Mouse (Mus musculus) bone marrow, adult 2 months (tissue): ENCODE results near the gene Ksr2. TPM values are rescaled to one million over a fixed set of nuclear protein-coding genes. Genes with fewer than 3 reads are reported as not detected.

Source experiments
- H3K27ac ChIP-seq: fragments of 200-500 bp; 2 replicates; pipeline ENCODE4 v1.5.1; 2012; ENCODE audit warnings: low read depth, mild to moderate bottlenecking, control low read depth, inconsistent platforms, low read length; ENCODE audit not compliant: control insufficient read depth, poor library complexity, insufficient read depth
- H3K4me1 ChIP-seq: fragments of 200-500 bp; 2 replicates; pipeline ENCODE4 v1.6.1; 2011; ENCODE audit warnings: low read length; ENCODE audit not compliant: control insufficient read depth, insufficient read depth
- H3K4me3 ChIP-seq: fragments of 200-500 bp; replicated peaks from 2 replicates; pipeline ENCODE3; 2011; ENCODE audit warnings: mild to moderate bottlenecking, low read depth, low read length, control low read depth; ENCODE audit not compliant: control insufficient read depth
- CTCF ChIP-seq: fragments of 200-500 bp; IDR thresholded peaks from 2 replicates; pipeline ENCODE4 v1.5.1; 2011; ENCODE audit warnings: low read length, control low read depth; ENCODE audit not compliant: control insufficient read depth, insufficient read depth
- POLR2A ChIP-seq: fragments of 200-500 bp; IDR thresholded peaks from 2 replicates; pipeline ENCODE4 v1.6.1; 2011; ENCODE audit warnings: low read depth, mild to moderate bottlenecking, control low read depth, low read length, borderline replicate concordance; ENCODE audit not compliant: control insufficient read depth
- WGBS: fragments of 180-500 bp; shearing (Covaris S2); methylation state at CpG from one replicate; pipeline ENCODE4 v1.1.7; 2018; 5-methylcytosine and 5-hydroxymethylcytosine counted together
- polyA plus RNA-seq: library from polyadenylated mRNA; stranded (reverse); fragments of >200 nt; gene quantifications from 2 replicates; pipeline ENCODE4 v1.2.4, GENCODE M21; 2011; ENCODE audit warnings: low replicate concordance; ENCODE audit not compliant: missing spikeins, insufficient read depth, insufficient read length

The Ksr2 gene
- polyA plus RNA-seq, 1 experiment = not detected

- 28% methylated on average over 7 of the region's 7 CpGs for WGBS
- H3K27ac ChIP-seq = no peak overlapping the region
- H3K4me1 ChIP-seq = no peaks in the 10 kb centered on the region
- no peak overlapping the region for H3K4me3 ChIP-seq
- TF ChIP-seq CTCF (no peak), POLR2A (no peak)
Measured at GRCm38 (mm10) chr5:117486092-117486491, 72.3 kb downstream of the Ksr2 start.

- H3K27ac ChIP-seq = no peak overlapping the region
- 70% methylated on average over 6 of the region's 6 CpGs for WGBS
- no peak overlapping the region for H3K4me3 ChIP-seq
- TF ChIP-seq POLR2A (no peak), CTCF (no peak)
- H3K4me1 ChIP-seq = no peaks in the 10 kb centered on the region
Measured at GRCm38 (mm10) chr5:117488155-117488554, 74.4 kb downstream of the Ksr2 start.

- Histone ChIP-seq H3K4me1 (no peaks in the 10 kb centered on the region), H3K27ac (no peak overlapping the region), H3K4me3 (no peak overlapping the region)
- TF ChIP-seq POLR2A = no peak
- no peak for TF ChIP-seq CTCF
- WGBS = 79% methylated on average over 16 of the region's 16 CpGs
Measured at GRCm38 (mm10) chr5:117488670-117489325, 75.0 kb downstream of the Ksr2 start.

GRCm38 (mm10) chr5:117492933-117493863 is 79.4 kb downstream of the Ksr2 start:
- TF ChIP-seq CTCF (no peak), POLR2A (no peak)
- Histone ChIP-seq H3K27ac (no peak overlapping the region), H3K4me3 (no peak overlapping the region), H3K4me1 (no peaks in the 10 kb centered on the region)
- WGBS = 20% methylated on average over 31 of the region's 31 CpGs

- WGBS = 9% methylated on average over 7 of the region's 7 CpGs
Measured at GRCm38 (mm10) chr5:117493947-117494346, 80.1 kb downstream of the Ksr2 start.

GRCm38 (mm10) chr5:117497084-117497483 is 83.3 kb downstream of the Ksr2 start:
- Histone ChIP-seq H3K4me3 (no peak overlapping the region), H3K27ac (no peak overlapping the region), H3K4me1 (no peaks in the 10 kb centered on the region)
- TF ChIP-seq POLR2A = no peak
- TF ChIP-seq CTCF = peak; percentile 75
- 62% methylated on average over 21 of the region's 21 CpGs for WGBS

More at GRCm38 (mm10) chr5:117493947-117494346, 80.1 kb downstream of the Ksr2 start:
- Histone ChIP-seq H3K4me1 (no peaks in the 10 kb centered on the region), H3K4me3 (no peak overlapping the region), H3K27ac (no peak overlapping the region)
- TF ChIP-seq CTCF (peak; percentile 67), POLR2A (no peak)

- 83% methylated on average over 5 of the region's 5 CpGs for WGBS
- H3K4me1 ChIP-seq = no peaks in the 10 kb centered on the region
- no peak overlapping the region for H3K27ac ChIP-seq
- TF ChIP-seq CTCF (peak; percentile 87), POLR2A (no peak)
- no peak overlapping the region for H3K4me3 ChIP-seq
Measured at GRCm38 (mm10) chr5:117502611-117503010, 88.8 kb downstream of the Ksr2 start.

- TF ChIP-seq POLR2A = no peak
- no peak for TF ChIP-seq CTCF
- H3K4me1 ChIP-seq = no peaks in the 10 kb centered on the region
- no peak overlapping the region for H3K4me3 ChIP-seq
- no peak overlapping the region for H3K27ac ChIP-seq
- WGBS = 78% methylated on average over 5 of the region's 5 CpGs
Measured at GRCm38 (mm10) chr5:117504431-117504830, 90.6 kb downstream of the Ksr2 start.

GRCm38 (mm10) chr5:117505204-117505603 is 91.4 kb downstream of the Ksr2 start:
- H3K4me1 ChIP-seq = no peaks in the 10 kb centered on the region
- no peak overlapping the region for H3K27ac ChIP-seq
- TF ChIP-seq CTCF (peak; percentile 98), POLR2A (no peak)
- WGBS = 67% methylated on average over 10 of the region's 10 CpGs
- no peak overlapping the region for H3K4me3 ChIP-seq
